Mouse (Mus musculus) urinary bladder, adult 2 months (tissue): ENCODE data around the gene Kif26a. TPM values are rescaled to one million over a fixed set of nuclear protein-coding genes. Genes with fewer than 3 reads are reported as not detected.

Experiments used
- DNase-seq: peaks from one replicate; pipeline ENCODE4 v3.0.0; 2022; ENCODE audit warnings: low spot score
- polyA plus RNA-seq: library from polyadenylated mRNA; depleted of rRNA; stranded (reverse); fragments of >200 nt; gene quantifications from 2 replicates; pipeline ENCODE4 v1.2.3, GENCODE M21; 2012; rRNA removed

Gene Kif26a
- polyA plus RNA-seq, 1 experiment: 8.3 TPM

GRCm38 (mm10) chr12:112217681-112218080, 71.7 kb downstream of the Kif26a start:
- DNase-seq: no peak

GRCm38 (mm10) chr12:112221290-112221689, 75.3 kb downstream of the Kif26a start:
- no peak for DNase-seq

GRCm38 (mm10) chr12:112221754-112222439, 75.9 kb downstream of the Kif26a start:
- DNase-seq: no peak

GRCm38 (mm10) chr12:112223721-112224337, 77.8 kb downstream of the Kif26a start:
- no peak for DNase-seq

GRCm38 (mm10) chr12:112226238-112226637, 80.2 kb downstream of the Kif26a start:
- DNase-seq: no peak

GRCm38 (mm10) chr12:112226656-112227055, 80.6 kb downstream of the Kif26a start:
- no peak for DNase-seq

- no peak for DNase-seq
Measured at GRCm38 (mm10) chr12:112229084-112229483, 83.1 kb downstream of the Kif26a start.

- DNase-seq: no peak
Measured at GRCm38 (mm10) chr12:112230196-112230595, 84.2 kb downstream of the Kif26a start.

Other genes starting within 250 kb of the Kif26a start
- 16.6 and 24.9 TPM in 2 replicates for gene Ppp1r13b, start 238.1 kb upstream of the Kif26a start, polyA plus RNA-seq
- 214 and 229 TPM in 2 replicates for gene Atp5mpl, start 179.2 kb upstream of the Kif26a start, polyA plus RNA-seq
- 0.06 and 0.07 TPM in 2 replicates for gene Tdrd9, start 174.6 kb upstream of the Kif26a start, polyA plus RNA-seq
- gene Rd3l, start 164.9 kb upstream of the Kif26a start, polyA plus RNA-seq: not detected in 2 replicates
- 0.74 and 1.2 TPM in 2 replicates for gene Aspg, start 39.5 kb upstream of the Kif26a start, polyA plus RNA-seq